Mouse (Mus musculus): ENCODE results near the gene Gng7. TPM values are rescaled to one million over a fixed set of nuclear protein-coding genes. Genes with fewer than 3 reads are reported as not detected.
A peak's percentile ranks its signal among the peaks of the same experiment; 100 is the strongest.

Gng7 gene
- polyA plus RNA-seq, 1 experiment from 2014 or later: 1.1 TPM

DNA sequence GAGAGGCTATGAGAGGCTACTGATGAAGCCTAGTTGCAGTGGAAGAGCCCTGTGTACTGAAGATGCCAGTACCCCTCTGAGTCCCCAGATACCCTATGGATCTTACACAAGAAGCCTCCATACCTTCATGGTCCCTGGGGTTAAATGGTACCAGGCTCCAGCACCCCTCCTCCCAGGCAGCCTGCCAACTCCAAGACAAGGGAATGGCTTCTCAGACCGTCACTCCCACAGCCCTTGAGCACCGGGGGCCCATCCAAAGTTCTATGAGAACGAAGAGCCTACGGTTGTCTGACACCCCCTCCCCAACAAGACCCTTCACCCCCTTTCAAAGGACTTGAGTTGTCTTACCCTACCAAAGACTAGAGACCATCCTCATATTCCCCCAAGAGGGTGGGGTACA, 99.0 kb downstream of the Gng7 start:
- ATAC-seq (replicated peaks; ENCODE audit: insufficient number of reproducible peaks, insufficient read depth, low FRiP score, low read depth): no peak
- H3K27ac ChIP-seq: no peak overlapping the region
- no peaks in the 10 kb centered on the region for H3K9me3 ChIP-seq (replicated peaks)
- H3K4me3 ChIP-seq: no peak overlapping the region
- H3K9ac ChIP-seq: no peak overlapping the region
- no peak overlapping the region for H3K4me2 ChIP-seq
- no peaks in the 10 kb centered on the region; the same call in 1 of the 2 replicates for H3K36me3 ChIP-seq
- no peaks in the 10 kb centered on the region for H3K27me3 ChIP-seq
- peaks cover 26% of the 10 kb centered on the region for H3K4me1 ChIP-seq (replicated peaks)
- WGBS: 82% methylated on average over 4 of the region's 4 CpGs

DNA sequence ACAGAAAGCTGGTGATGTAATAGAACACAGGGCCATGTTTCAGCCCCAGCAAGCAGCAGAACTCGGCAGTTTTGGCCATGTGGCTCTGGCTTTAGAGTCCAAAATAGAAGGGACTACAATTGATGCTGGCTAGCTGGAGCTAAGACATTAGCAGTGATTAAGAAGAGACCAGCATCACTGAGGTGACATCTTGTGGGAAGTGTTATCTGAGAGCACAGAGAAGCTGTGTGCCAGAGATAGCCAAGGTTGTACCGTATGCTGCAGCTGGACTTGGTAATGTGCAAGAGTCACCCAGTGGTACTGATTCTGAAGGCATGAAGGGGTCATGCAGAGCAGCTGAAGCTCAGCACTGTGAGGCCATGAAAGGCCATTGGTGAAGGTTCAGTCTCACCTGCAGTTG, 99.5 kb downstream of the Gng7 start:
- Histone ChIP-seq H3K9me3 (replicated peaks) (no peaks in the 10 kb centered on the region), H3K4me3 (no peak overlapping the region), H3K27me3 (no peaks in the 10 kb centered on the region), H3K36me3 (no peaks in the 10 kb centered on the region; the same call in 1 of the 2 replicates), H3K9ac (no peak overlapping the region), H3K4me1 (replicated peaks) (peaks cover 26% of the 10 kb centered on the region), H3K4me2 (no peak overlapping the region), H3K27ac (no peak overlapping the region)
- WGBS: 73% methylated on average over 2 of the region's 2 CpGs
- no peak for ATAC-seq (replicated peaks; ENCODE audit: insufficient number of reproducible peaks, insufficient read depth, low FRiP score, low read depth)

GRCm38 (mm10) chr10:80914253-80914656, 100.5 kb downstream of the Gng7 start:
- no peaks in the 10 kb centered on the region for H3K9me3 ChIP-seq (replicated peaks)
- no peak for ATAC-seq (replicated peaks; ENCODE audit: insufficient number of reproducible peaks, insufficient read depth, low FRiP score, low read depth)
- no peak overlapping the region for H3K27ac ChIP-seq
- H3K4me2 ChIP-seq: no peak overlapping the region
- WGBS: 75% methylated on average over 5 of the region's 5 CpGs
- H3K4me3 ChIP-seq: no peak overlapping the region
- no peaks in the 10 kb centered on the region for H3K27me3 ChIP-seq
- H3K4me1 ChIP-seq (replicated peaks): peaks cover 26% of the 10 kb centered on the region
- no peak overlapping the region for H3K9ac ChIP-seq
- H3K36me3 ChIP-seq: peaks cover 9% of the 10 kb centered on the region; the same call in 1 of the 2 replicates

DNA sequence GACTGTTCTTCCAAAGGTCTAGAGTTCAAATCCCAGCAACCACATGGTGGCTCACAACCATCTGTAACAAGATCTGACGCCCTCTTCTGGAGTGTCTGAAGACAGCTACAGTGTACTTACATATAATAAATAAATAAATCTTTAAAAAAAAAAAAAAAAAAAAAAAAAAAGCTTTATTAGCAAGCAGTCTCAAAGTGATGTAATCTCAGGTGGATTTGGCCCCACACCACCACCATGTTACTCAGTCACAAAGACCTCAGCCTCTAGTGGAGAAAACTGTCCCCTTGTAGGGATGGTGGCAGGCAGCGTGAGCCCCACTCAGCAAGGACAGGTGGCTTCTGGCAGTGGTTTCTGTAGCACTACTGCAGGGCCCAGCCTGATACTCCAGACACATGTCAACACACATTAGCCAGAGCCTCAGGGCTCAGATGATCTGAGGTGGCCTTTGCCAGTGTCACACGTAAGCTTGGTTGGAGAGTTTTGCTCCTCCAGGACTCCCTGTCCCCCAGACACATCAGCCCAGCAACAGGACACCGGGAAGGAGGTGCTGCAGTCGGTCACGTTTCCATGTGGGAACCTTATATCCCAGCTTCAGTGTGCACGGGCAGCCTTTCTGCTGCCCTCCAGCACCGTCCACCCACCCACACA, 101.3 kb downstream of the Gng7 start:
- H3K4me1 ChIP-seq (replicated peaks): peaks cover 24% of the 10 kb centered on the region
- H3K4me2 ChIP-seq: no peak overlapping the region
- no peaks in the 10 kb centered on the region for H3K9me3 ChIP-seq (replicated peaks)
- H3K27ac ChIP-seq: no peak overlapping the region
- no peak for ATAC-seq (replicated peaks; ENCODE audit: insufficient number of reproducible peaks, insufficient read depth, low FRiP score, low read depth)
- peaks cover 14% of the 10 kb centered on the region; the same call in 1 of the 2 replicates for H3K36me3 ChIP-seq
- H3K4me3 ChIP-seq: no peak overlapping the region
- no peak overlapping the region for H3K9ac ChIP-seq
- H3K27me3 ChIP-seq: no peaks in the 10 kb centered on the region
- 85% methylated on average over 7 of the region's 8 CpGs for WGBS

GRCm38 (mm10) chr10:80911891-80912290, 102.9 kb downstream of the Gng7 start:
- no peaks in the 10 kb centered on the region for H3K9me3 ChIP-seq (replicated peaks)
- H3K27ac ChIP-seq: no peak overlapping the region
- H3K36me3 ChIP-seq: peaks cover 28% of the 10 kb centered on the region
- no peak overlapping the region for H3K4me3 ChIP-seq
- no peak overlapping the region for H3K9ac ChIP-seq
- no peaks in the 10 kb centered on the region for H3K27me3 ChIP-seq
- ATAC-seq (replicated peaks; ENCODE audit: insufficient number of reproducible peaks, insufficient read depth, low FRiP score, low read depth): no peak
- H3K4me2 ChIP-seq: no peak overlapping the region
- peaks cover 14% of the 10 kb centered on the region for H3K4me1 ChIP-seq (replicated peaks)

DNA sequence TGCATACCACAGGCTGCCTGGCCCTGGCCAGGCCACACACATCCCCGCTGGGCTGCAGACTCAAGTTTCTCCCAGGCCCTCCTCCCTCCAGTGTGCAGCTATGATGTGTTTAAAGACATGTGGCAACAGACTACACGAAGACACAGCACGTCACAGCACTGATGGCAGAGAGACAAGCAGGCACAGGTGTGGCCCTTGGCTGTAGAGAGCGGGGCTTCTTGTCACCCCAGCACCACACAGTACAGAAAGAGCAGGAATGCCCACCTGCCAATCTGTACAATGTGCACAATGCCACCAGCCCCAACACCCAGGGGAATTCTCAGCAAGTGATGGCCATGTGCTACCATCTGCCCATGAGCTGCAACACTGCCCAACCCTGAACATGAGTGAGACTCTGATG, 103.4 kb downstream of the Gng7 start:
- no peaks in the 10 kb centered on the region for H3K9me3 ChIP-seq (replicated peaks)
- peaks cover 11% of the 10 kb centered on the region for H3K4me1 ChIP-seq (replicated peaks)
- H3K9ac ChIP-seq: no peak overlapping the region
- H3K4me2 ChIP-seq: no peak overlapping the region
- 92% methylated on average over 4 of the region's 4 CpGs for WGBS
- no peak overlapping the region for H3K27ac ChIP-seq
- H3K4me3 ChIP-seq: no peak overlapping the region
- H3K36me3 ChIP-seq: peaks cover 28% of the 10 kb centered on the region
- no peaks in the 10 kb centered on the region for H3K27me3 ChIP-seq
- ATAC-seq (replicated peaks; ENCODE audit: insufficient number of reproducible peaks, insufficient read depth, low FRiP score, low read depth): no peak

DNA sequence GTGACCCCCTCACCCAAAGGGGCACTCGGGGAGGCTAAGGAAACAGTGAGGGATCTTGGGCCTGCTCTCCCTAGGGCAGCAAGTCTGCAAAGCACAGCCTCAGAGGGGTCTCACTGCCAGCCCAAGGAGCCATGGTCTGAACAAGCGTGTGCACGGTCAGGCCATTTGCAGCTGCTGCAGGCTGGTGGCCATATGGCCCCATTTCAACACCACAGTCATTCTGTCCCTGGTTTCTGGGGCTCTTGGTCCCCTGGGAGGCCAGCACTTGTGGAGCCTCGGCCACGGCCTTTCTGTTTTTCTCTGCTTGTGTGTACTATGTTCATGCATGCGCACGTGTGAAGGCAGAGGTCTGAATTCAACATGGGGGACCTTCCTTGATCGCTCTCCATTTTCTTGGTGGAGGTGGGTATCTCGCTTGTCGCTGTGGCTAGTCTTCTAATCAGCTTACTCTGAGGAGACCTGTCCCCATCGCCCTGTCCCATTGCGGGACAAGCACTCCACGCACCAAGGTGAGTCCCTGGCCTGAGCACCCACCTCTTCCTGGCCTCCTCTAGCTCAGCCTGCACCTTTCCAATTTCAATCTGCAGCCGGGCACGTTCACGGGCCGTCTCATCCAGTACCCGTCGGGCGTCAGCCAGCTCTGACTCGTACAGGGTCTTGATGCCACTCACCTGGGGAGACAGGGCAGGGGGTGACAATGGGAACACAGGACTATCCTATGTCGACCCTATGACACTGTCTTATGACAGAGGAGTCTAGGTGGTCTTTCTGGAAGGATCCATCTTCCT, 105.2 kb downstream of the Gng7 start:
- 94% methylated on average over 22 of the region's 22 CpGs for WGBS
- Histone ChIP-seq H3K4me1 (replicated peaks) (peaks cover 7% of the 10 kb centered on the region; the same call in 1 of the 2 replicates), H3K4me3 (no peak overlapping the region), H3K9me3 (replicated peaks) (no peaks in the 10 kb centered on the region), H3K27me3 (no peaks in the 10 kb centered on the region), H3K36me3 (peaks cover 43% of the 10 kb centered on the region), H3K9ac (no peak overlapping the region), H3K27ac (no peak overlapping the region), H3K4me2 (no peak overlapping the region)
- no peak for ATAC-seq (replicated peaks; ENCODE audit: insufficient number of reproducible peaks, insufficient read depth, low FRiP score, low read depth)

GRCm38 (mm10) chr10:80904709-80905108, 110.0 kb downstream of the Gng7 start:
- peaks cover 14% of the 10 kb centered on the region for H3K4me1 ChIP-seq (replicated peaks)
- no peak for ATAC-seq (replicated peaks; ENCODE audit: insufficient number of reproducible peaks, insufficient read depth, low FRiP score, low read depth)
- peaks cover 60% of the 10 kb centered on the region for H3K36me3 ChIP-seq
- 85% methylated on average over 11 of the region's 11 CpGs for WGBS
- no peak overlapping the region for H3K27ac ChIP-seq
- H3K4me3 ChIP-seq: no peak overlapping the region
- H3K9ac ChIP-seq: no peak overlapping the region
- H3K4me2 ChIP-seq: no peak overlapping the region
- H3K27me3 ChIP-seq: no peaks in the 10 kb centered on the region
- H3K9me3 ChIP-seq (replicated peaks): no peaks in the 10 kb centered on the region

GRCm38 (mm10) chr10:80904004-80904693, 110.6 kb downstream of the Gng7 start:
- Histone ChIP-seq H3K4me3 (no peak overlapping the region), H3K4me2 (no peak overlapping the region), H3K36me3 (peaks cover 55% of the 10 kb centered on the region), H3K27ac (0 out of 2 replicates have a peak overlapping the region, but pooled peaks have one; percentile 24), H3K9me3 (replicated peaks) (no peaks in the 10 kb centered on the region), H3K27me3 (no peaks in the 10 kb centered on the region), H3K4me1 (replicated peaks) (peaks cover 19% of the 10 kb centered on the region), H3K9ac (no peak overlapping the region)
- ATAC-seq (replicated peaks; ENCODE audit: insufficient number of reproducible peaks, insufficient read depth, low FRiP score, low read depth): no peak
- 73% methylated on average over 28 of the region's 28 CpGs for WGBS

- Histone ChIP-seq H3K27me3 (no peaks in the 10 kb centered on the region), H3K27ac (no peak overlapping the region), H3K9ac (no peak overlapping the region), H3K4me1 (replicated peaks) (peaks cover 25% of the 10 kb centered on the region), H3K4me2 (no peak overlapping the region), H3K9me3 (replicated peaks) (no peaks in the 10 kb centered on the region), H3K4me3 (no peak overlapping the region), H3K36me3 (peaks cover 49% of the 10 kb centered on the region)
- no peak for ATAC-seq (replicated peaks; ENCODE audit: insufficient number of reproducible peaks, insufficient read depth, low FRiP score, low read depth)
- WGBS: 92% methylated on average over 10 of the region's 10 CpGs
These were observed 111.5 kb downstream of the Gng7 start for GRCm38 (mm10) chr10:80903282-80903681.

- H3K4me2 ChIP-seq: no peak overlapping the region
- no peak overlapping the region for H3K4me3 ChIP-seq
- 0 out of 2 replicates have a peak, but pooled peaks cover 5% of the 10 kb centered on the region for H3K27me3 ChIP-seq
- H3K27ac ChIP-seq: no peak overlapping the region
- no peaks in the 10 kb centered on the region for H3K9me3 ChIP-seq (replicated peaks)
- H3K9ac ChIP-seq: no peak overlapping the region
- WGBS: 91% methylated on average over 9 of the region's 9 CpGs
- H3K4me1 ChIP-seq (replicated peaks): peaks cover 31% of the 10 kb centered on the region
- ATAC-seq (replicated peaks; ENCODE audit: insufficient number of reproducible peaks, insufficient read depth, low FRiP score, low read depth): no peak
- H3K36me3 ChIP-seq: peaks cover 40% of the 10 kb centered on the region
These were observed 112.3 kb downstream of the Gng7 start for GRCm38 (mm10) chr10:80902273-80902940.
